20 mouse cellular contexts compared by ENCODE assay signal in the genomic region with DNA sequence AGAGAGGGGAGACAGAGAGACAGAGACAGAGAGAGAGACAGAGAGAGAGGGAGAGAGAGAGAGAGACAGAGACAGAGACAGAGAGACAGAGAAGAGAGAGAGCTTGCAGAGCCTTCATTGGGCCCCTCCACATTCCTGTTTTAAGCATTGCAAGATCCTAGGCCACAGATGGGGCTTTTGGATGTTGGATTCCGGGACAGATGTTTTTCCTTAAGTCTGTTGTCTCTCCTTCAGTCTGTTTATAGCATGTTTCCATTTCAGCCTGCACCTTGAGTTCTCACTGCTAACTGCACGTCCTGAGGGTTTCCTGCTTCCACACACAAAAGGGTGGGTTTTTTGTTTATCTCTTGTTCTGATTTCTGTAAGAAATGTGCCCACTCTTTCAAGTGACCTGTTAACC.
DNase-seq lines count a peak whose midpoint lies in the region; ATAC-seq and TF ChIP-seq lines count a peak whose summit lies in the region.
"Had no signal": no experiment of that assay in that cellular context is flagged by ENCODE, and none has a peak within 500 bp of the region (broad histone marks: within the 10 kb centered on the region; RNA-seq: fewer than 3 reads in every experiment).

No protein-coding gene starts in this region.

- H3K4me1 ChIP-seq in kidney, postnatal 0 days (replicated peaks; ENCODE audit: insufficient read depth, low read length), result 0 out of 2 replicates have a peak, but pooled peaks cover 9% of the 10 kb centered on the region
- 0 out of 2 replicates have a peak, but pooled peaks cover 13% of the 10 kb centered on the region for H3K4me1 ChIP-seq in kidney, embryonic 14.5 days (ENCODE audit: control insufficient read depth, insufficient read depth, low read length)
- H3K4me1 ChIP-seq in embryonic facial prominence, embryonic 11.5 days (ENCODE audit: control insufficient read depth, insufficient read depth, low read length), result no peaks in the 10 kb centered on the region
- H3K4me1 ChIP-seq in limb, embryonic 15.5 days, result peaks cover 7% of the 10 kb centered on the region
- H3K4me1 ChIP-seq: liver, embryonic 15.5 days; midbrain, embryonic 12.5 days; neural tube, embryonic 12.5 days had no signal

- no peak overlapping the region for H3K4me3 ChIP-seq in kidney, postnatal 0 days (replicated peaks; ENCODE audit: low read depth, low read length)
- H3K4me3 ChIP-seq in kidney, embryonic 14.5 days (ENCODE audit: low read length), result no peak overlapping the region
- H3K4me3 ChIP-seq in embryonic facial prominence, embryonic 11.5 days (ENCODE audit: low read depth, low read length), result no peak overlapping the region
- no peak overlapping the region for H3K4me3 ChIP-seq in limb, embryonic 15.5 days
- H3K4me3 ChIP-seq: limb, embryonic 13.5 days; liver, embryonic 15.5 days; midbrain, embryonic 12.5 days; neural tube, embryonic 12.5 days had no signal

- H3K36me3 ChIP-seq in kidney, postnatal 0 days (ENCODE audit: insufficient read depth, low read length), result no peaks in the 10 kb centered on the region
- H3K36me3 ChIP-seq in kidney, embryonic 14.5 days (ENCODE audit: control insufficient read depth, insufficient read depth, low read length), result no peaks in the 10 kb centered on the region
- H3K36me3 ChIP-seq in embryonic facial prominence, embryonic 11.5 days (replicated peaks; ENCODE audit: control insufficient read depth, insufficient read depth, low read depth, low read length), result no peaks in the 10 kb centered on the region
- H3K36me3 ChIP-seq in limb, embryonic 15.5 days, result no peaks in the 10 kb centered on the region
- H3K36me3 ChIP-seq: limb, embryonic 13.5 days; liver, embryonic 15.5 days; midbrain, embryonic 12.5 days; neural tube, embryonic 12.5 days had no signal

- H3K27ac ChIP-seq in kidney, postnatal 0 days, result no peak overlapping the region; the same call in 1 of the 2 replicates
- H3K27ac ChIP-seq in kidney, embryonic 14.5 days (ENCODE audit: low read depth, low read length), result no peak overlapping the region; the same call in 1 of the 2 replicates
- no peak overlapping the region for H3K27ac ChIP-seq in embryonic facial prominence, embryonic 11.5 days (replicated peaks; ENCODE audit: low read depth, low read length)
- peak overlapping the region; percentile 38; the same call in 1 of the 2 replicates for H3K27ac ChIP-seq in limb, embryonic 15.5 days
- H3K27ac ChIP-seq: hindbrain, embryonic 14.5 days; limb, embryonic 13.5 days; liver, embryonic 15.5 days; midbrain, embryonic 12.5 days; neural tube, embryonic 12.5 days had no signal

- TF ChIP-seq CTCF in kidney, postnatal 0 days (IDR thresholded peaks at IDR 0.05; ENCODE audit: low read depth), result no peak

- 37% methylated on average over 2 of the region's 2 CpGs for WGBS in kidney, postnatal 0 days
- 27% methylated on average over 2 of the region's 2 CpGs for WGBS in kidney, embryonic 14.5 days
- 25% methylated on average over 2 of the region's 2 CpGs for WGBS in embryonic facial prominence, embryonic 11.5 days
- 15% methylated on average over 2 of the region's 2 CpGs for WGBS in limb, embryonic 15.5 days

- H3K4me2 ChIP-seq in kidney, postnatal 0 days (ENCODE audit: low read length), result no peak overlapping the region
- no peak overlapping the region for H3K4me2 ChIP-seq in kidney, embryonic 14.5 days (replicated peaks; ENCODE audit: low read depth, low read length)
- no peak overlapping the region for H3K4me2 ChIP-seq in embryonic facial prominence, embryonic 11.5 days (ENCODE audit: low read depth, low read length)
- no peak overlapping the region for H3K4me2 ChIP-seq in limb, embryonic 15.5 days
- H3K4me2 ChIP-seq: hindbrain, embryonic 14.5 days; limb, embryonic 13.5 days; liver, embryonic 15.5 days; midbrain, embryonic 12.5 days; neural tube, embryonic 12.5 days had no signal

- no peaks in the 10 kb centered on the region for H3K9me3 ChIP-seq in kidney, postnatal 0 days (replicated peaks; ENCODE audit: low read length)
- H3K9me3 ChIP-seq in kidney, embryonic 14.5 days (ENCODE audit: control insufficient read depth, low read length), result no peaks in the 10 kb centered on the region
- no peaks in the 10 kb centered on the region for H3K9me3 ChIP-seq in embryonic facial prominence, embryonic 11.5 days (replicated peaks; ENCODE audit: control insufficient read depth, low read length)
- no peaks in the 10 kb centered on the region for H3K9me3 ChIP-seq in limb, embryonic 15.5 days
- H3K9me3 ChIP-seq: limb, embryonic 13.5 days; liver, embryonic 15.5 days; midbrain, embryonic 12.5 days; neural tube, embryonic 12.5 days had no signal

- H3K9ac ChIP-seq in kidney, postnatal 0 days (ENCODE audit: low read depth, low read length), result no peak overlapping the region
- H3K9ac ChIP-seq in kidney, embryonic 14.5 days (ENCODE audit: low read depth, low read length), result no peak overlapping the region
- H3K9ac ChIP-seq in embryonic facial prominence, embryonic 11.5 days (replicated peaks; ENCODE audit: low read length), result no peak overlapping the region
- H3K9ac ChIP-seq in limb, embryonic 15.5 days, result no peak overlapping the region
- H3K9ac ChIP-seq: hindbrain, embryonic 14.5 days; limb, embryonic 13.5 days; liver, embryonic 15.5 days; midbrain, embryonic 12.5 days; neural tube, embryonic 12.5 days had no signal

- ATAC-seq in kidney, postnatal 0 days (replicated peaks; ENCODE audit: low FRiP score, low read depth), result no peak
- ATAC-seq in kidney, embryonic 14.5 days (ENCODE audit: low FRiP score, low TSS enrichment), result no peak
- ATAC-seq in embryonic facial prominence, embryonic 11.5 days (replicated peaks; ENCODE audit: insufficient number of reproducible peaks, low FRiP score, low TSS enrichment, low read depth), result no peak
- ATAC-seq in limb, embryonic 15.5 days (ENCODE audit: insufficient number of reproducible peaks, low FRiP score, low TSS enrichment, low read depth), result no peak

- peak; percentile 73 for DNase-seq in kidney, postnatal 0 days (ENCODE audit: low spot score)
- DNase-seq in NIH3T3 (ENCODE audit: low read depth), result peak; percentile 49
- peak; percentile 69 for DNase-seq in embryonic facial prominence, embryonic 11.5 days (ENCODE audit: low spot score)
- no peak for DNase-seq in adrenal gland, postnatal 36 days
- no peak for DNase-seq in adrenal gland, postnatal 4 days (ENCODE audit: low spot score in 2 of 2)
- DNase-seq: adrenal gland, adult 2 months; cerebellum, adult 9-10 months; heart, adult 11 months; heart, postnatal 36 days; kidney, adult 18-20 months; right cerebral cortex, postnatal 14 days; spleen, adult 18-20 months; thymus, postnatal 14 days had no signal

- H3K27me3 ChIP-seq in kidney, postnatal 0 days (ENCODE audit: insufficient read depth, low read length), result no peaks in the 10 kb centered on the region
- no peaks in the 10 kb centered on the region for H3K27me3 ChIP-seq in kidney, embryonic 14.5 days (ENCODE audit: control insufficient read depth, insufficient read depth, low read length)
- H3K27me3 ChIP-seq in embryonic facial prominence, embryonic 11.5 days (ENCODE audit: control insufficient read depth, insufficient read depth, low read length), result no peaks in the 10 kb centered on the region
- no peaks in the 10 kb centered on the region for H3K27me3 ChIP-seq in limb, embryonic 15.5 days
- H3K27me3 ChIP-seq: limb, embryonic 13.5 days; liver, embryonic 15.5 days; midbrain, embryonic 12.5 days; neural tube, embryonic 12.5 days had no signal

Comparison
In these comparisons a context has a peak if more than half of its experiments do, and no peak if none do; other contexts are left out.
1. DNase-seq: peak in kidney, postnatal 0 days (single experiment), NIH3T3 (single experiment) and embryonic facial prominence, embryonic 11.5 days (single experiment); none in adrenal gland, postnatal 36 days (0 of 2) and adrenal gland, postnatal 4 days (0 of 2).